Mouse (Mus musculus) olfactory bulb, adult 2 months (tissue): ENCODE measurements around the gene Slc25a11.

Experiments
- CTCF ChIP-seq: fragments of 200-500 bp; IDR thresholded peaks from 2 replicates; pipeline ENCODE4 v1.5.1; 2012; ENCODE audit warnings: low read depth, mild to moderate bottlenecking, low read length, moderate library complexity; ENCODE audit not compliant: insufficient read depth
- POLR2A ChIP-seq: fragments of 200-500 bp; IDR thresholded peaks from 2 replicates; pipeline ENCODE4 v1.6.1; 2012; ENCODE audit warnings: mild to moderate bottlenecking, low read depth, low read length, moderate library complexity; ENCODE audit not compliant: insufficient read depth

DNA sequence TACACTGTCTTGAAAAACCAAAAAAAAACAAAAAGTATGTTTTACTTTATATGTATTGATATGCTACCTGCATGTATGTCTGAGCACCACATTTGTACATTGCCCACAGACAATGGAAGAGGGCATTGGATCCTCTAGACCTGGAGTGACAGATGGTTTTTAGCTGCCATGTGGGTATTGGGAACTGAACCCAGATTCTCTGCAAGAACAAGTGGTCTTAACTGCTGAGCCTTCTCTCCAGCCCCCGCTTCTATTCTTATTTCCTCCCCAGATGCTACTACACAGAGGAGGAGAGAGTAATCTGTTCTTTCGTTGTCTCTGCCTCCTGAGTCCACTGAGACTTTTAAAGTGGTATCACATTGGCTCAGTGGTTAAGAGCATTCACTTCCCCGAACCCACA, 46.2 kb upstream of the Slc25a11 start:
- TF ChIP-seq CTCF (no peak), POLR2A (no peak)
